Mouse (Mus musculus) layer of hippocampus, postnatal 25 days (tissue): ENCODE results near the gene Il21r. TPM values are rescaled to one million over a fixed set of nuclear protein-coding genes. Genes with fewer than 3 reads are reported as not detected.

Experiments used
- DNase-seq, 2 experiments: peaks; one replicate each; pipeline ENCODE4 v3.0.0; 2022; ENCODE audit warnings: mixed read lengths in 2 of 2, low spot score in 1 of 2; ENCODE audit errors: extremely low spot score in 1 of 2
- total RNA-seq, 2 experiments: library from RNA; stranded (reverse); gene quantifications; 2 replicates each; pipeline ENCODE4 v1.2.3; 2021

Il21r gene
- total RNA-seq, 2 experiments from 2014 or later, result 0.89 to 1.1 TPM

DNA sequence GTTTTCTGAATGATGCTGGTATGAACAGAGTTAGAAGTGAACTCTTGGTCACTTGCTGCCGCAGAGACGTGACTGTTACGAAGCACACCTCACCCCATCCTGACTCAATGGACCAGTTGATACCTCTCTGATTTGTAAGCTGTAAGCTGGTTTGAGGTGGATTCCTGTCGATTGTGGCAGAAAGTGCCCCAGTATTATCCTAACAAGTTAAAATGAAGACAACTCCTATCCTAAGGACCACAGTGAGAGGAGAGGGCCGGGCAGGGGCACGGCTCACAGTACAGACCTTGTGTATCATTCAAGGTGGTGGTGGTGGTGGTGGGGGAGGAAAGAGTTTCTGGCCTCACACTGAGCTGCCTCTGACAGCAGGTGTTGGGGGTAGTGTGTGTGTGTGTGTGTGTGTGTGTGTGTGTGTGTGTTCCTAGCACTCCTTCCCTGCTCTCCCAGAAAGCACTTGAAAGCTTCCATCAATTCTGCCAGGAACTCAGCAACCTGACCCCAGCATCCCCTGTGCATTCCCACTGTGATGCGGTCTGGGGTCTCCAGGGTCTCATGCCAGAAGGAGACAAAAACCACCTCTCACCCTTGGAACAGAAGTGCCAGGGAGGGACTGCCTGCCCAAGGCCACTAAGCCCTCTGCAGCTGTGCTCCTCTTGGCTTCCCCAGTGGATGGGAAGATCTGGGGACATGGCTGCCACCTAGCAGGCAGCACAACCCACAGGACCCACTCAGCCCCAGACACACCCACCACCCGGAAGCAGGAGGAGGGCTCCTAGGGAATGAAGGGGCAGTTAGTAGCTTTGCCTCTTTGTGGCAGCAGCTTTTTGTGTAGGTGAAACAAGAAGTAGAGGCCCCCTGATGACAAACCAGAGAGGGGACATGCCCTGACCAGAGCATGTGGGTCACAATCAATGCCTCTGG is 34.3 kb downstream of the Il21r start:
- DNase-seq, result no peak

- DNase-seq, result no peak
These were observed 35.1 kb downstream of the Il21r start for GRCm38 (mm10) chr7:125638376-125638775.

DNA sequence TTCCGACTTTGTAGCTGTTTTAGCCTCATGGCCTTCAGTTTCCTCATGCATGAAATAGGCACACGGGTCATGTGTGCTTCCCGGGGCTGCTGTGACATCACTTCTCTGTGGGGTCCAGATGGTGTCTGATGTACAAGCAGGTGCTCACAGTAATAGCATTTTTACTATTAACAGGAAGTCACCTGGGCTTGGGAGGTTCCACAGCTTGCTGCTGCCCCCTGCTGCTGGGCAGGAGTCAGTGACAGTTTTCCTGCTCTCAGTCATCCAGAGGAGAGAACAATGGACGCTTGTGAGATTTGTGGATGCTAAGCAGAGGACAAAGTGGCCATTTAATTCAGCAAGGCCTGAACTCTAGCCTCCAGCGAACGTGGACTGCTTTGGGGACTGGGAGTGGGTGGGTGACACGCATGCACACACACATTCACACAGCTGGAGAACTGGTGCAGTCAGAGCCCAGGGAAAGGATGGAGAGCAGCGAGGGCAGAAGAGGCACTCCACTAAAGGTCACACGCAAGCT is 35.7 kb downstream of the Il21r start:
- DNase-seq, result peak; percentile 73 to 83

GRCm38 (mm10) chr7:125643880-125644279 is 40.7 kb downstream of the Il21r start:
- DNase-seq, result no peak

DNA sequence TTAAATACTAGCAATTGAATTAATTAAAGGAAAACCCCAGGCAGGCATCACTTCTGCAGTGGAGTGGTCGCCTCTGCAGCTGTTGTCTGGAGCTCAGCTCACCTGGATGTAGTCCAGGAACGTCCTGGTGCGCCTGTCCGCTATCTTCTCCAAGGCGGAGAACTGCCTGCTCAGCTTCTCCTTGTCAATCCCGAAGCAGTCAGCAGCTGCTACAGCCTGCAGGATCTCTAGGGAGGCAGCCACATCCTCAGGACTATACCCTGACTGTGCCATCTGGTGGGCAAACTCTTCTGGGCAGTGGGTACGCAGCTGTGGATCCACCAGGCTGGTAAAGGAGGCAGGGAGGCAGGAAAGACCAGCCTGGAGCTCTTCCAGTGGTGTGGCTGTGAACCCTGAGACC is 42.2 kb downstream of the Il21r start:
- no peak for DNase-seq

- DNase-seq, result no peak
These were observed 45.8 kb downstream of the Il21r start for GRCm38 (mm10) chr7:125649013-125649412.

- DNase-seq, result no peak
These were observed 54.3 kb downstream of the Il21r start for GRCm38 (mm10) chr7:125657511-125657910.

GRCm38 (mm10) chr7:125663654-125664053 is 60.4 kb downstream of the Il21r start:
- no peak for DNase-seq

GRCm38 (mm10) chr7:125670865-125671264 is 67.6 kb downstream of the Il21r start:
- no peak for DNase-seq

- DNase-seq, result no peak
These were observed 68.2 kb downstream of the Il21r start for GRCm38 (mm10) chr7:125671396-125671795.

GRCm38 (mm10) chr7:125674916-125675315 is 71.7 kb downstream of the Il21r start:
- DNase-seq, result peak; percentile 31 to 71

DNA sequence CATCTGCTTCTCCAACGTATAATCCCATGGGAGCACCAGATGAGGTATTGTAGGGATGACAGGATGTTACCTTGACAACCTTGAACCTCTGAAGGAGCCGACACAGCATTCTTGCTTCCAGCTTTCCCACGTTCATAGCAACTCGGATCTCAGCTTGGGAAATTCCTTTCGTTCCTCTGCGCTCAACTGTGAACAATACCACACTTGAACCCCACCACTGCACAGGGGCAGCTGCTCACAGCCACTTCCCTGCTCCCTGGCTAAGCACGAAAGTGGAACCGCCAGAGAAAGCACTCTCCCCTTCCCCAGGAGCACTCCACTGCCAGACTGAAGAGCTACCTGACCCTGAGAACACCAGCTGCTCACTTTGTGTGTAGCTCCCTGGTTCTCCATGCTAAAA is 75.5 kb downstream of the Il21r start:
- DNase-seq, result no peak

DNA sequence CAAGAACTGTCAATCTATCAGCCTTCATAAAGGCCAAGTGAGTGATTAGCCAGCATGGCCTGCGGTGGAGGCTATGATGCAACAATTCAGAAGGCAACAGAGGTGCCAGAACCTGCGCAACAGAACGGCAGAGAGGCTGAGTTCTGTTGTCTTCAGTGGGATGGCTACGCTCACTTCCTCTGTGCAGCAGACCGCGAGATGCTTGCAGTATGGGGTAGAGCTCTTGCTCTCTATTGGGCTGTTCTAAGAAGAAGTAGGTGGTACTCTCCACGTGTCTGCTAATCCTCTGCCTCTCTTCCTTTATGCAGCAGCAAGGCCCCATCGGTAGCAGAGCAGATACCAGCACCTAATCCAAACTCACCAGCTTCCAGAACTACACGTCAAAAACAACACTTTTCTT is 76.7 kb downstream of the Il21r start:
- no peak for DNase-seq

Other genes starting within 250 kb of the Il21r start
- 1 to 10 TPM; 3.9 to 5.6 TPM for gene Kdm8, start 158.8 kb upstream of the Il21r start, total RNA-seq
- 10 to 100 TPM; 16.6 to 18.1 TPM for gene Nsmce1, start 111.8 kb upstream of the Il21r start, total RNA-seq
- gene Il4ra, start 51.3 kb upstream of the Il21r start, total RNA-seq, result 1 to 10 TPM; 3.7 to 4.6 TPM
- gene Gtf3c1, start 104.4 kb downstream of the Il21r start, total RNA-seq, result 100 to 1,000 TPM; 108 to 112 TPM
- 10 to 100 TPM; 27.1 to 29.4 TPM for gene D430042O09Rik, start 104.5 kb downstream of the Il21r start, total RNA-seq